Comparison of ENCODE assay signal across 8 mouse cellular contexts in genomic region chr3:103278561-103279181, GRCm38 (mm10). TPM values are rescaled to one million over a fixed set of nuclear protein-coding genes. Genes with fewer than 3 reads are reported as not detected.
DNase-seq lines count a peak whose midpoint lies in the region; ATAC-seq and TF ChIP-seq lines count a peak whose summit lies in the region.

No protein-coding gene starts in this region.

- peaks cover 24% of the 10 kb centered on the region for H3K79me2 ChIP-seq in liver, adult 2 months (ENCODE audit: control insufficient read depth, insufficient read depth, low read length)

- 11% methylated on average over 11 of the region's 11 CpGs for WGBS in neural tube, embryonic 11.5 days
- WGBS in hindbrain, embryonic 14.5 days: 15% methylated on average over 11 of the region's 11 CpGs
- WGBS in liver, adult 2 months: 20% methylated on average over 11 of the region's 11 CpGs
- 13% methylated on average over 11 of the region's 11 CpGs for WGBS in neural tube, embryonic 15.5 days

- H3K4me3 ChIP-seq in neural tube, embryonic 11.5 days (ENCODE audit: low read depth, low read length): peak overlapping the region; percentile 100
- H3K4me3 ChIP-seq in erythroblast, embryonic 14.5 days (replicated peaks): peak overlapping the region; percentile 100
- H3K4me3 ChIP-seq in hindbrain, embryonic 14.5 days (replicated peaks; ENCODE audit: low read length): peak overlapping the region; percentile 88
- H3K4me3 ChIP-seq in liver, adult 2 months (ENCODE audit: insufficient read depth, low read depth, low read length): peak overlapping the region; percentile 87
- H3K4me3 ChIP-seq in neural tube, embryonic 15.5 days (replicated peaks): peak overlapping the region; percentile 97

- ATAC-seq in neural tube, embryonic 11.5 days (ENCODE audit: insufficient read depth, low FRiP score, low TSS enrichment): no peak
- no peak for ATAC-seq in hindbrain, embryonic 14.5 days (ENCODE audit: low FRiP score)
- ATAC-seq in neural tube, embryonic 15.5 days (ENCODE audit: low FRiP score): 0 out of 2 replicates have a peak, but pooled peaks have one; percentile 0

- peaks cover 6% of the 10 kb centered on the region; the same call in 1 of the 2 replicates for H3K4me1 ChIP-seq in neural tube, embryonic 11.5 days (ENCODE audit: control insufficient read depth, insufficient read depth, low read length)
- peaks cover 34% of the 10 kb centered on the region for H3K4me1 ChIP-seq in erythroblast, embryonic 14.5 days (ENCODE audit: control insufficient read depth)
- peaks cover 24% of the 10 kb centered on the region for H3K4me1 ChIP-seq in hindbrain, embryonic 14.5 days (replicated peaks; ENCODE audit: control insufficient read depth, insufficient read depth, low read length)
- peaks cover 7% of the 10 kb centered on the region for H3K4me1 ChIP-seq in liver, adult 2 months (ENCODE audit: control insufficient read depth, insufficient read depth, low read length)
- peaks cover 26% of the 10 kb centered on the region for H3K4me1 ChIP-seq in neural tube, embryonic 15.5 days

- DNase-seq in neural tube, embryonic 11.5 days (ENCODE audit: low spot score): peak; percentile 28
- no peak for DNase-seq in neural tube, embryonic 10.5 days (ENCODE audit: extremely low spot score, low spot score)
- DNase-seq in adrenal gland, postnatal 14 days: peak; percentile 40
- no peak for DNase-seq in hindbrain, embryonic 14.5 days (ENCODE audit: low spot score)
- DNase-seq in liver, adult 2 months (ENCODE audit: extremely low read depth, low read depth, low spot score): peak; percentile 66
- DNase-seq in thymus, postnatal 25 days: no peak

- TF ChIP-seq CTCF in liver, adult 2 months (IDR thresholded peaks at IDR 0.05; ENCODE audit: low read depth, low read length): no peak

- no peak for TF ChIP-seq POLR2A in liver, adult 2 months (IDR thresholded peaks at IDR 0.05; ENCODE audit: extremely low read depth, insufficient read depth, low read length)

- peak overlapping the region; percentile 76 for H3K4me2 ChIP-seq in neural tube, embryonic 11.5 days (ENCODE audit: low read depth)
- H3K4me2 ChIP-seq in hindbrain, embryonic 14.5 days (replicated peaks): peak overlapping the region; percentile 73
- H3K4me2 ChIP-seq in neural tube, embryonic 15.5 days: peak overlapping the region; percentile 63

- H3K9me3 ChIP-seq in neural tube, embryonic 11.5 days (ENCODE audit: control insufficient read depth, low read length): no peaks in the 10 kb centered on the region
- H3K9me3 ChIP-seq in erythroblast, embryonic 14.5 days (ENCODE audit: control insufficient read depth, low read length): no peaks in the 10 kb centered on the region
- H3K9me3 ChIP-seq in hindbrain, embryonic 14.5 days (ENCODE audit: control insufficient read depth, low read length): no peaks in the 10 kb centered on the region
- H3K9me3 ChIP-seq in neural tube, embryonic 15.5 days (replicated peaks): no peaks in the 10 kb centered on the region

- H3K27me3 ChIP-seq in neural tube, embryonic 11.5 days (ENCODE audit: control insufficient read depth, insufficient read depth, low read length): no peaks in the 10 kb centered on the region
- H3K27me3 ChIP-seq in erythroblast, embryonic 14.5 days (ENCODE audit: control insufficient read depth): no peaks in the 10 kb centered on the region
- no peaks in the 10 kb centered on the region for H3K27me3 ChIP-seq in hindbrain, embryonic 14.5 days (ENCODE audit: control insufficient read depth, insufficient read depth, low read length)
- no peaks in the 10 kb centered on the region for H3K27me3 ChIP-seq in liver, adult 2 months (ENCODE audit: control insufficient read depth, insufficient read depth, low read length)
- no peaks in the 10 kb centered on the region for H3K27me3 ChIP-seq in neural tube, embryonic 15.5 days (replicated peaks)

- no peaks in the 10 kb centered on the region for H3K36me3 ChIP-seq in neural tube, embryonic 11.5 days (ENCODE audit: control insufficient read depth, insufficient read depth, low read length)
- peaks cover 15% of the 10 kb centered on the region for H3K36me3 ChIP-seq in erythroblast, embryonic 14.5 days (ENCODE audit: control insufficient read depth)
- H3K36me3 ChIP-seq in hindbrain, embryonic 14.5 days (replicated peaks; ENCODE audit: control insufficient read depth, insufficient read depth): no peaks in the 10 kb centered on the region
- no peaks in the 10 kb centered on the region for H3K36me3 ChIP-seq in liver, adult 2 months (ENCODE audit: control insufficient read depth, insufficient read depth, low read length)
- H3K36me3 ChIP-seq in neural tube, embryonic 15.5 days: no peaks in the 10 kb centered on the region

- no peak overlapping the region for H3K27ac ChIP-seq in neural tube, embryonic 11.5 days (ENCODE audit: low read depth, low read length)
- H3K27ac ChIP-seq in hindbrain, embryonic 14.5 days: peak overlapping the region; percentile 96
- peak overlapping the region; percentile 70 for H3K27ac ChIP-seq in liver, adult 2 months (replicated peaks; ENCODE audit: insufficient read depth, low read depth, low read length)
- H3K27ac ChIP-seq in neural tube, embryonic 15.5 days (replicated peaks): peak overlapping the region; percentile 99

- H3K9ac ChIP-seq in neural tube, embryonic 11.5 days (ENCODE audit: low read length): peak overlapping the region; percentile 98
- H3K9ac ChIP-seq in hindbrain, embryonic 14.5 days: peak overlapping the region; percentile 91
- H3K9ac ChIP-seq in liver, adult 2 months (ENCODE audit: low read depth, low read length): peak overlapping the region; percentile 84
- H3K9ac ChIP-seq in neural tube, embryonic 15.5 days (replicated peaks): peak overlapping the region; percentile 99

RNA-seq across cellular contexts. Expression of gene Trim33, which starts 0.4 kb away (rescaled TPM):
- 23.0 and 25.9 TPM in 2 replicates for polyA plus RNA-seq in neural tube, embryonic 11.5 days (2014; fragmentation: Nextera tagmentation; extraction: Ambion mirVana)
- 32.6 and 33.5 TPM in 2 replicates for total RNA-seq in adrenal gland, postnatal 14 days (2021)
- polyA plus RNA-seq in erythroblast, embryonic 14.5 days (2012): 0.10 and 0.20 TPM in 2 replicates
- polyA plus RNA-seq in hindbrain, embryonic 14.5 days (2014; fragmentation: Nextera tagmentation; extraction: Ambion mirVana): 26.1 and 31.9 TPM in 2 replicates
- total RNA-seq in liver, adult 2 months (2014; rRNA removed): 12.5 and 13.4 TPM in 2 replicates
- 3.2 and 4.2 TPM in 2 replicates for polyA plus RNA-seq in liver, adult 2 months (2012; rRNA removed)
- 20.6 and 26.9 TPM in 2 replicates for polyA plus RNA-seq in neural tube, embryonic 15.5 days (2015; fragmentation: Nextera tagmentation; extraction: Ambion mirVana)

Comparison
In these comparisons a context has a peak if more than half of its experiments do, and no peak if none do; other contexts are left out.
1. DNase-seq: peak in neural tube, embryonic 11.5 days (single experiment), adrenal gland, postnatal 14 days (single experiment) and liver, adult 2 months (single experiment); none in neural tube, embryonic 10.5 days (single experiment), hindbrain, embryonic 14.5 days (single experiment) and thymus, postnatal 25 days (single experiment).
2. Peak in every context shown above with its lines, with median percentiles within 50 percentile points of each other: H3K4me2 ChIP-seq, H3K4me3 ChIP-seq and H3K9ac ChIP-seq.